Mouse (Mus musculus) gastrocnemius, postnatal 25 days (tissue): ENCODE data around the gene Svs2. TPM values are rescaled to one million over a fixed set of nuclear protein-coding genes. Genes with fewer than 3 reads are reported as not detected.
"Not testable (repeated sequence)": the region's sequence is repeated elsewhere in the genome, so short reads cannot be mapped to it uniquely, and the experiment has no call there.

Experiments
- DNase-seq: peaks from one replicate; pipeline ENCODE4 v3.0.0; 2022
- long read RNA-seq, 2 experiments: library from polyadenylated mRNA; stranded (forward); transcript quantifications; one replicate each; pipeline ENCODE4 v2.0.0; 2021
- total RNA-seq, 2 experiments: library from RNA; stranded (reverse); gene quantifications; 1 replicate in 1 of 2; 2 replicates in 1 of 2; pipeline ENCODE4 v1.2.3; 2021

The Svs2 gene
- not detected for total RNA-seq
- long read RNA-seq, experiment 1: 0 reads
- long read RNA-seq, experiment 2: 0 reads

- no peak for DNase-seq
Observed at GRCm38 (mm10) chr2:164238366-164238765, at the start of gene Svs2. Gene Svs2, minus strand, starts transcription at chr2:164238466.

GRCm38 (mm10) chr2:164278359-164278758 lies 40.1 kb upstream of the Svs2 start, which contains the start of gene Svs4:
Gene Svs4, minus strand, starts transcription at chr2:164278459.
- no peak for DNase-seq

- not testable (repeated sequence) for DNase-seq
Observed at GRCm38 (mm10) chr2:164256540-164256939, 18.3 kb upstream of the Svs2 start, which contains the start of gene Svs3b. Gene Svs3b, minus strand, starts transcription at chr2:164256640.

GRCm38 (mm10) chr2:164232671-164233070 lies 5.6 kb downstream of the Svs2 start:
- no peak for DNase-seq

GRCm38 (mm10) chr2:164228361-164229070 lies 9.8 kb downstream of the Svs2 start:
- DNase-seq: no peak

- DNase-seq: no peak
Observed at GRCm38 (mm10) chr2:164221522-164221921, 16.7 kb downstream of the Svs2 start, which contains the start of gene Wfdc15b. Gene Wfdc15b, minus strand, starts transcription at chr2:164221660.

- DNase-seq: no peak
Observed at GRCm38 (mm10) chr2:164219295-164219694, 19.0 kb downstream of the Svs2 start.

GRCm38 (mm10) chr2:164212711-164213110 lies 25.6 kb downstream of the Svs2 start:
- DNase-seq: no peak

- no peak for DNase-seq
Observed at GRCm38 (mm10) chr2:164210892-164211291, 27.4 kb downstream of the Svs2 start.

- no peak for DNase-seq
Observed at GRCm38 (mm10) chr2:164206676-164207075, 31.6 kb downstream of the Svs2 start.

- DNase-seq: not testable (repeated sequence)
Observed at GRCm38 (mm10) chr2:164206011-164206410, 32.3 kb downstream of the Svs2 start.

- DNase-seq: no peak
Observed at GRCm38 (mm10) chr2:164199626-164200327, 38.5 kb downstream of the Svs2 start, which contains the start of gene Wfdc15a. Gene Wfdc15a, minus strand, starts transcription at chr2:164200130.

GRCm38 (mm10) chr2:164196700-164196990 lies 41.6 kb downstream of the Svs2 start:
- no peak for DNase-seq

- DNase-seq: no peak
Observed at GRCm38 (mm10) chr2:164195971-164196699, 42.1 kb downstream of the Svs2 start.

- no peak for DNase-seq
Observed at GRCm38 (mm10) chr2:164194959-164195630, 43.2 kb downstream of the Svs2 start.

- DNase-seq: no peak
Observed at GRCm38 (mm10) chr2:164192279-164192678, 46.0 kb downstream of the Svs2 start.

- DNase-seq: no peak
Observed at GRCm38 (mm10) chr2:164190576-164190975, 47.7 kb downstream of the Svs2 start, which contains the start of gene Wfdc12. Gene Wfdc12, minus strand, starts transcription at chr2:164190608.

- no peak for DNase-seq
Observed at GRCm38 (mm10) chr2:164188722-164189121, 49.5 kb downstream of the Svs2 start.
